Mouse (Mus musculus): ENCODE results near the gene Tmem94. TPM values are rescaled to one million over a fixed set of nuclear protein-coding genes. Genes with fewer than 3 reads are reported as not detected.

Tmem94 gene
- total RNA-seq, 2 experiments from 2014 or later = 17.2 to 17.6 TPM

- ATAC-seq (replicated peaks; ENCODE audit: poor library complexity, severe bottlenecking) = no peak
Measured at GRCm38 (mm10) chr11:115806154-115806553, 40.9 kb downstream of the Tmem94 start.

DNA sequence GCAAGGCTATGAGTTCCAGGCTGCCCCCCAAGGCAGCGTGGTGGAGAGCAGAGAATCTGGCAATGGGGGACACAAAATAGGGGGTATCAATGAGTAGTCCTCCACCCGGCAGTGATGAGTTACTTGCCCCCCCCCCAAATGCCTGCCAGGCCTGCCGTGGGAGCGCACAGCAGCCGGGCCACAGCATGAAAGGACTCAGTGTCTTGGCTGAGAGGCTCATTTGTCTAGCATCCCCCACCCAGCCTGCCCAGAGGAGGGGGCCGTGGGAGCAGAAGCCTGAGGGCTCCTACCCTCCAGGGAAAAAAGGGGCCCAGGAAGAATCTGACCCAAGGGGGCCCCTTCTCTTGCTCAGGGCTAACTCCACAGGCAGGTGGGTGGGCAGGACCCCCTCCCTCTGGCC lies 42.1 kb downstream of the Tmem94 start:
- ATAC-seq (replicated peaks; ENCODE audit: poor library complexity, severe bottlenecking) = no peak

GRCm38 (mm10) chr11:115807971-115808370 lies 42.7 kb downstream of the Tmem94 start:
- no peak for ATAC-seq (replicated peaks; ENCODE audit: poor library complexity, severe bottlenecking)

DNA sequence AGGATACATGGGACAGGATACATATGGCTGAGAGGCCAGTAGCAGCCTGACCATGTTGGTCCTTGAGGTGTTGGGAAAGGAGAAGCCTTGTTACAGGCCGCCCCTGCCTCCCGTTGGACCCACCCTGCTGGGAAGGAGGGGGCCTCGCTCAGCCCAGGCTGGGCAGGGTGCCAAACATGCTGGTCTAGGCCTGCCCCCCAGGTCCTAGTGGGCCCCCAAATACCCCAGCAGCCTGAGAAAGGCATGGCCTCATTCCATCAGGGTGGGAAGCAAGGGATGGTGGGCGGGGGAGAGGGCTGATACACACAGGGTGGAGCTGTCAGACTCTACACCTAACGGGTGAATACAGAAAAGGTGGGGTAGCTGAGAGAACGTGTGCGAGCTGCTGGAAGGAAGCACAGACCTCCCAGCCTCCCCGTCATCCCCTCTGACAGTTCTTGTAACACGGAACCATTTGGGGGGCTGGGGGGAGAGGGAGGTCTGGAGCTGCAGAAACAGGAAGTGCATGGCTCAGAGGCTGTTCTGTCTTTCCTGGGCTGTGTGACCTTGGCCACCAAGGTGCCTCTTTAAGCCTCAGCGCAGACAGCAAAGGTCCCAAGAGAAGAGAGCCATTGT lies 43.6 kb downstream of the Tmem94 start:
- ATAC-seq (replicated peaks; ENCODE audit: poor library complexity, severe bottlenecking) = peak; percentile 35

GRCm38 (mm10) chr11:115809311-115809781 lies 44.1 kb downstream of the Tmem94 start:
- no peak for ATAC-seq (replicated peaks; ENCODE audit: poor library complexity, severe bottlenecking)

DNA sequence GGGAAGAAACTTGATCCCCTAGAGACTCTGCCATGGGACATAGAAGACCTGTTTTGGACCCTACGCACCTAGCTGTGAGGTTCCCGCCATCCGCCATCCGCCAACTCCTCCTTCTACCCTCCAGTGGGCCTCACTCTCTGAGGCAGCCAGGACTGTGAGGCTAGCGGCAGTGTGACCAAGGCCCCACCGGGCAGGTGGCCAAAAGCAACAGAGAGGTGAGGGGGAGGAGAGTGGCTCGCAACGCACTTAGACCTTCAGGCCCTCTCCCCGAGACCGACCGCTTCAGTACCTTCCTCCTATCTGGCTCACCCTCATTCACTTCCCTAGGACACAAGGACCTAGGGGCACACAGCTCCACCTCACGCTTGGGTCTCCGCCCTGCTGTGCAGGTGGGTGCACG lies 45.1 kb downstream of the Tmem94 start:
- ATAC-seq (replicated peaks; ENCODE audit: poor library complexity, severe bottlenecking) = no peak

- ATAC-seq (replicated peaks; ENCODE audit: poor library complexity, severe bottlenecking) = no peak
Measured at GRCm38 (mm10) chr11:115811381-115812093, 46.3 kb downstream of the Tmem94 start.

DNA sequence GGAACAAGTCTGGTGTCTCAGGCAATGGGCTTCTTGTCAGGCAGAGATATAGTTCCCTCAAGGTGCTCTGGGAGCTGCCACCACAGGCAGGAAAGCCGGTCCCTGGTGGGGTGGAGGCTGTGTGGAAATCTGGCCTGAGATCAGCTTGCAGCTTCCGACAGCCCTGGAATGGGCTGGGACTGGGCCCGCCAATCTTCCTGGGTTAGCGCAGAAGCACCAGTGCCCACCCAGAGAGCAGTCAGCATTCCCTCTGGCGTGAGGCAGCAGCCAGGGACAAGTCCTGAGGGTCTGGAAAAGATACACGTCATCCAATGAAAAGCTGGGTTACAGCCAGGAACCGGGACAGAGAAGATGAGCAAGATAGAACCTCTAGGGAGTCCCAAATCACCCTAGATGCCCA lies 46.9 kb downstream of the Tmem94 start:
- ATAC-seq (replicated peaks; ENCODE audit: poor library complexity, severe bottlenecking) = no peak

- no peak for ATAC-seq (replicated peaks; ENCODE audit: poor library complexity, severe bottlenecking)
Measured at GRCm38 (mm10) chr11:115812533-115813420, 47.5 kb downstream of the Tmem94 start.

DNA sequence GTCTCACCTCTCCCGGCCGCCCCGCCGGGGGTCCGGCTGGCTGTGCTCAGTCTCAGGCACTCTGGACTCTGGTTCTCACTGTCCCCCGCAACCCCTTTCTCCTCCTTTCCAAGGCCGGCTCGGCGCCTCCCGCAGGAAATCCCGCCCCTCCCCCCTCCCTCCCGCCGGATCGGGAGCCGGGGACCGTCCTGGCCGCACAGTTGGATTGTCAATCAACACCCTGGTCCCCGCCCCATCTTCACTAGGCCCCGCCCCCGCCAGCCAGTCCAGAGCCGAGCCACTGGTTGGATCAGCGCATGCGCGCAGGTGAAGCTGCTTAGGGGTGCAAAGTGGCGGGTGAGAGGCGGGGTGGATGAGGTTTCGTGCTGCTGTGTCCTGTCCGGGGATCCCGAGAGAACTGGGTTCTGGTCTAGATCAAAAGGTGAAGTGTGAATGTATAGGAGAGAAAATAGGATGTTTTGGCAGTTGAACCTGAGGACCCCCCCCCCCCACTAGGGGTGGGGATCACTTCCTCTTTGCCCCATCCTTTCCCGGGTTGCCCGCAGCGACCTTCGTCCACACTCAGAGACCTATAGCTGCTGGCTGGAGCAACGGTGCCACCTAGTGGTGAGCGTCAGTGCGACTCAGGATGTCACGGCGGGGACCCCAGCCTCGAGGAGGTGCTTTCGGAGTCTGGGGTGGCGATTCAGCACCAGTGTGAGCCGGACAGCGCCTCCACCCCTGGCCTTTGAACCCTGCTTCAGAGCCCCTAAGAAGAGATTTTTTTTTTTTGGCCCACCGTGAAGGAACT lies 48.5 kb downstream of the Tmem94 start, which contains the start of gene Caskin2:
Caskin2 (minus strand) TSS at position 133 of the 790 bp plus-strand sequence.
- peak; percentile 81 for ATAC-seq (replicated peaks; ENCODE audit: poor library complexity, severe bottlenecking)

DNA sequence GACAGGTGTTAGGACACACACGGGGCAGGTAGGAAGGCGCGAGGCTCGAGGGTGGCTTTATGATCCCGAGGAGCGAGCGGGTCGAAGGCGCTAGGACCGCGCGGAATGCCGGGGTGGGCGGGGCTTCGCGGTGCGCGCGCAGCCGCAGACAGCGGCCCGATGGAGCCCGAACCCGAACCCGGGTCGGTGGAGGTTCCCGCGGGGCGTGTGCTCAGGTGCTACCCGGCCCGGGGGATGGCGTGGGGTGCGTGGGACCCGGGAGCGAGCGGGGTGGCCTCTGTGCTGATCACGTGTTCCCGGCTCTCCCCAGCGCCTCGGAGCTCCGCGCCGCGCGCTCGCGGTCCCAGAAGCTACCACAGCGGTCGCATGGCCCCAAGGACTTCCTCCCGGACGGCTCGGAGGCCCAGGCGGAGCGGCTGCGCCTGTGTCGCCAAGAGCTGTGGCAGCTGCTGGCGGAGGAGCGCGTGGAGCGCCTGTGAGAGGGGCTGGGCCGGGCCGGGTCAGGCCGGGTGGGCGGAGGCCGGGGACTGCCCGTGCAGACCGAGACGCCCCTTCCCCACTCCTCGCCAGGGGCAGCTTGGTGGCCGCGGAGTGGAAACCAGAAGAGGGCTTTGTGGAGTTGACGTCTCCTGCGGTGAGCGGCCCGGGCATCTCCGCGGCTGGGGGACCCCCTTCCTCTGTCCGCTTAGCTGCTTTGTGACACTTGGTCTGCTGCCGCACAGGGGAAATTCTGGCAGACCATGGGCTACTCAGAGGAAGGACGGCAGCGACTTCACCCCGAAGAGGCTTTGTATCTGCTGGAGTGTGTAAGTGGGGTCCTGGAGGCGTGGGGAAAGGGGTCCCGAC lies 49.6 kb downstream of the Tmem94 start, which contains the start of gene Tsen54:
Tsen54 (plus strand) TSS at position 120 of the 846 bp plus-strand sequence.
- ATAC-seq (replicated peaks; ENCODE audit: poor library complexity, severe bottlenecking) = peak; percentile 40

GRCm38 (mm10) chr11:115817331-115817730 lies 52.1 kb downstream of the Tmem94 start:
- no peak for ATAC-seq (replicated peaks; ENCODE audit: poor library complexity, severe bottlenecking)

- no peak for ATAC-seq (replicated peaks; ENCODE audit: poor library complexity, severe bottlenecking)
Measured at GRCm38 (mm10) chr11:115819915-115820623, 54.8 kb downstream of the Tmem94 start.

DNA sequence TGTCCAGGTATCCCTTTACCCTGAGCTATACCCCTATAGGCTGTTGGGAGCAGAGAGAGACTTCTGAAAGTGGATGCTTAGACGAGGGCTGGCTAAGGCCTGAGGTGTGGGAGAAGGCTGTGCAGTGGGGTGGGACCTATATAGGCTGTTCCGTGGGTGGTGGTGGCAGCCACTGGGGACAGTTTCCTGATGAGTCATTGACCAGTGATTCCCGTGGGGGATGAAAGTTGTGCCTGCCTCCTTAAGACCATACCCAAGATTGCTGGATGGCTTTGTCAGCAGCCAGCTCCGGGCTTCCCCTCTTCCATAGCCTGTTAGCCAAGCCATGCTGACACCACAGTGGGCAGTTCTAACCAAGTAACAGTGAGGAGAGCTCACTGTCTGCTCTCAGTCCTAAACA lies 55.8 kb downstream of the Tmem94 start:
- no peak for ATAC-seq (replicated peaks; ENCODE audit: poor library complexity, severe bottlenecking)

GRCm38 (mm10) chr11:115823774-115824740 lies 58.8 kb downstream of the Tmem94 start, which contains the start of gene Llgl2:
TSS of gene Llgl2 (plus strand) at chr11:115824049.
- ATAC-seq (replicated peaks; ENCODE audit: poor library complexity, severe bottlenecking) = peak; percentile 95

GRCm38 (mm10) chr11:115824813-115825212 lies 59.6 kb downstream of the Tmem94 start:
- ATAC-seq (replicated peaks; ENCODE audit: poor library complexity, severe bottlenecking) = no peak

DNA sequence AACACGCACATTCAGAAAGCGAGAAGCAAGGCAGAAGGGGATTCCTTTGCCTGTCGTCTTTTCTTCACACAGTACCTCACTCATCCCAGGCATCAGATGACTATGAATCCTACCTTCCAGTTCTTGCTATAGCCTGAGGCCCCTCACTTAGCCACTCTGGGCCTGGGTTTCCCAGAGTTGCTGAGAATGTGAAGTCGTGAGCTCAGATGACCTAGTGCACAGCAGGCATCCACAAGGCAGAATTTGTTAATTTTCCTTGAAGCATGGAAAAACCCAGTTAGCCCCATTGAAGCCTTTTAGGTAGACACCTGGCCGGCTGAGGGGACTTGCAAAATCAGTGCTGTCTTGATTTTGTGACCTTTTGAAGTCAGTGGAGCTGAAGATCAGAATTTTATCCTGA lies 61.3 kb downstream of the Tmem94 start:
- ATAC-seq (replicated peaks; ENCODE audit: poor library complexity, severe bottlenecking) = no peak

Measured in granulocyte monocyte progenitor cell, adult 5-6 weeks (primary cell).